Comparison of ENCODE assay signal across 13 mouse cellular contexts in the genomic region with DNA sequence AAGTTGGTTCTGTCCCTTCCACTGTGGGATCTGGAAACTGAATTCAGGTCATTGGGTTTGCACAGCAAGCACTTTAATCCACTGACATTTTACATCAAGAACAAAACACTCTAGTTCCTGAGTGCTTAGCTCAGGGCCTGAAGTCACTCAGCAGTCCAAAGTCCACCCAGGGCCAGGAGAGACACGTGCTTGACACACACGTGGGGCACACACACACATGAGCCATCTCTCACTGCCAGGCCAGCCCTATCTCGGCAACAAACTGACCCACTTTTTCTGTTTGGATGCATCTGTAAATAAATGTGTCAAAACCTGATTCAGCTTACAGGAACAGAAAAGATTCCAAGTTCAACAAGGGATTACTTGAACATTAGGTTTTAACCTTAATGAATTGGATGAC. TPM values are rescaled to one million over a fixed set of nuclear protein-coding genes. Genes with fewer than 3 reads are reported as not detected.
DNase-seq lines count a peak whose midpoint lies in the region; ATAC-seq and TF ChIP-seq lines count a peak whose summit lies in the region.
"Had no signal": no experiment of that assay in that cellular context is flagged by ENCODE, and none has a peak within 500 bp of the region (broad histone marks: within the 10 kb centered on the region; RNA-seq: fewer than 3 reads in every experiment).

No protein-coding gene starts in this region.

- no peak for ATAC-seq in heart, embryonic 11.5 days (replicated peaks; ENCODE audit: insufficient number of reproducible peaks, low FRiP score, low TSS enrichment)
- ATAC-seq in intestine, embryonic 16.5 days, result peak; percentile 72
- no peak for ATAC-seq in forebrain, embryonic 12.5 days (ENCODE audit: low FRiP score)

- peaks cover 39% of the 10 kb centered on the region for H3K4me1 ChIP-seq in heart, embryonic 11.5 days (ENCODE audit: control insufficient read depth, insufficient read depth, low read length)
- H3K4me1 ChIP-seq in intestine, embryonic 16.5 days (ENCODE audit: control insufficient read depth, insufficient read depth, low read length), result peaks cover 29% of the 10 kb centered on the region
- H3K4me1 ChIP-seq in hindbrain, embryonic 10.5 days (replicated peaks), result peaks cover 46% of the 10 kb centered on the region
- peaks cover 39% of the 10 kb centered on the region for H3K4me1 ChIP-seq in forebrain, embryonic 12.5 days

- no peak overlapping the region for H3K4me3 ChIP-seq in heart, embryonic 11.5 days (ENCODE audit: low read depth, low read length)
- no peak overlapping the region for H3K4me3 ChIP-seq in intestine, embryonic 16.5 days (ENCODE audit: low read length)
- H3K4me3 ChIP-seq in myocyte, result no peak overlapping the region
- H3K4me3 ChIP-seq in hindbrain, embryonic 10.5 days, result no peak overlapping the region
- H3K4me3 ChIP-seq in forebrain, embryonic 12.5 days (replicated peaks), result no peak overlapping the region
- H3K4me3 ChIP-seq: layer of hippocampus, adult 2 months had no signal

- H3K4me2 ChIP-seq in heart, embryonic 11.5 days, result no peak overlapping the region
- no peak overlapping the region for H3K4me2 ChIP-seq in intestine, embryonic 16.5 days (ENCODE audit: low read depth, low read length)
- H3K4me2 ChIP-seq in myocyte (ENCODE audit: low read depth), result no peak overlapping the region
- H3K4me2 ChIP-seq in forebrain, embryonic 12.5 days, result no peak overlapping the region

- H3K79me2 ChIP-seq in myocyte (ENCODE audit: control insufficient read depth, insufficient read depth), result peaks cover 95% of the 10 kb centered on the region

- no peaks in the 10 kb centered on the region for H3K9me3 ChIP-seq in heart, embryonic 11.5 days (replicated peaks; ENCODE audit: control insufficient read depth, low read length)
- no peaks in the 10 kb centered on the region for H3K9me3 ChIP-seq in intestine, embryonic 16.5 days (ENCODE audit: control insufficient read depth, low read length)
- no peaks in the 10 kb centered on the region for H3K9me3 ChIP-seq in hindbrain, embryonic 10.5 days
- no peaks in the 10 kb centered on the region for H3K9me3 ChIP-seq in forebrain, embryonic 12.5 days

- peak; percentile 31 for TF ChIP-seq POLR2A in myocyte (IDR thresholded peaks at IDR 0.05; ENCODE audit: insufficient read length, low read depth)

- H3K36me3 ChIP-seq in heart, embryonic 11.5 days (ENCODE audit: control insufficient read depth, insufficient read depth, low read length), result no peaks in the 10 kb centered on the region
- no peaks in the 10 kb centered on the region for H3K36me3 ChIP-seq in intestine, embryonic 16.5 days (ENCODE audit: control insufficient read depth, insufficient read depth, low read length)
- H3K36me3 ChIP-seq in myocyte (ENCODE audit: control insufficient read depth, insufficient read depth), result peaks cover 9% of the 10 kb centered on the region
- no peaks in the 10 kb centered on the region for H3K36me3 ChIP-seq in hindbrain, embryonic 10.5 days
- no peaks in the 10 kb centered on the region for H3K36me3 ChIP-seq in forebrain, embryonic 12.5 days (replicated peaks)

- no peak overlapping the region for H3K27ac ChIP-seq in heart, embryonic 11.5 days (ENCODE audit: low read depth, low read length)
- H3K27ac ChIP-seq in intestine, embryonic 16.5 days (ENCODE audit: low read length), result no peak overlapping the region
- no peak overlapping the region for H3K27ac ChIP-seq in hindbrain, embryonic 10.5 days
- no peak overlapping the region for H3K27ac ChIP-seq in forebrain, embryonic 12.5 days
- H3K27ac ChIP-seq: layer of hippocampus, adult 2 months; liver, embryonic 14.5 days had no signal

- H3ac ChIP-seq in myocyte (ENCODE audit: control insufficient read depth, insufficient read length), result no peak overlapping the region

- no peak overlapping the region for H3K9ac ChIP-seq in heart, embryonic 11.5 days (ENCODE audit: low read depth, low read length)
- H3K9ac ChIP-seq in intestine, embryonic 16.5 days (ENCODE audit: low read depth, low read length), result no peak overlapping the region
- H3K9ac ChIP-seq in forebrain, embryonic 12.5 days, result no peak overlapping the region
- H3K9ac ChIP-seq: liver, embryonic 14.5 days had no signal

- DNase-seq in heart, adult 18-20 months, result peak; percentile 68 to 69
- DNase-seq in adrenal gland, postnatal 25 days, result peak; percentile 63
- DNase-seq in urinary bladder, postnatal 4 days (ENCODE audit: low spot score in 2 of 2), result no peak
- no peak for DNase-seq in hindbrain, embryonic 10.5 days (ENCODE audit: low spot score)
- DNase-seq: right cerebral cortex, postnatal 4 days; thymus, postnatal 14 days had no signal

- no peaks in the 10 kb centered on the region for H3K27me3 ChIP-seq in heart, embryonic 11.5 days (ENCODE audit: control insufficient read depth, insufficient read depth, low read length)
- H3K27me3 ChIP-seq in intestine, embryonic 16.5 days (replicated peaks; ENCODE audit: control insufficient read depth, insufficient read depth, low read length), result no peaks in the 10 kb centered on the region
- no peaks in the 10 kb centered on the region for H3K27me3 ChIP-seq in myocyte (ENCODE audit: control insufficient read depth, insufficient read depth, insufficient read length)
- peaks cover 20% of the 10 kb centered on the region for H3K27me3 ChIP-seq in hindbrain, embryonic 10.5 days (ENCODE audit: insufficient read depth, poor library complexity, severe bottlenecking)
- H3K27me3 ChIP-seq in forebrain, embryonic 12.5 days, result peaks cover 36% of the 10 kb centered on the region
- H3K27me3 ChIP-seq: CH12.LX had no signal

- 57% methylated on average over 3 of the region's 3 CpGs for WGBS in heart, embryonic 11.5 days (ENCODE audit: insufficient replicate concordance)
- WGBS in intestine, embryonic 16.5 days, result 47% methylated on average over 3 of the region's 3 CpGs
- WGBS in hindbrain, embryonic 10.5 days, result 84% methylated on average over 3 of the region's 3 CpGs
- 77% methylated on average over 3 of the region's 3 CpGs for WGBS in forebrain, embryonic 12.5 days

TF ChIP-seq in myocyte, 11 proteins besides CTCF, POLR2A, EP300 and RAD21:
- TF ChIP-seq TCF3 (IDR thresholded peaks at IDR 0.05; ENCODE audit: insufficient read length, low read depth), result no peak
- peak; percentile 47 for TF ChIP-seq POLR2AphosphoS2 (IDR thresholded peaks at IDR 0.05; ENCODE audit: insufficient read length, low read depth)
- TF ChIP-seq USF1 (IDR thresholded peaks at IDR 0.05; ENCODE audit: low read depth), result no peak
- no peak for TF ChIP-seq REST (IDR thresholded peaks at IDR 0.05; ENCODE audit: insufficient read depth, insufficient read length)
- TF ChIP-seq SRF (IDR thresholded peaks at IDR 0.05; ENCODE audit: control insufficient read depth, insufficient read length, low read depth), result no peak
- TF ChIP-seq TCF12 (IDR thresholded peaks at IDR 0.05; ENCODE audit: insufficient read depth, poor library complexity, severe bottlenecking), result no peak

RNA-seq across cellular contexts. Expression of a gene that starts 6.2 kb away (rescaled TPM):
- 10 to 100 TPM; 33.9 to 36.7 TPM for total RNA-seq in heart, adult 18-20 months (2021)
- 35.3 and 42.3 TPM in 2 replicates for polyA plus RNA-seq in heart, embryonic 11.5 days (2014; fragmentation: Nextera tagmentation; extraction: Ambion mirVana)
- 11.6 and 18.4 TPM in 2 replicates for total RNA-seq in adrenal gland, postnatal 25 days (2021)
- polyA plus RNA-seq in intestine, embryonic 16.5 days (2015; fragmentation: Nextera tagmentation; extraction: Ambion mirVana), result 28.4 and 30.0 TPM in 2 replicates
- polyA plus RNA-seq in myocyte (2012; fragmentation: generic; extraction: Trizol), result 60.6 TPM
- 21.9 and 25.9 TPM in 2 replicates for polyA plus RNA-seq in hindbrain, embryonic 10.5 days (2016; fragmentation: Nextera tagmentation; extraction: Ambion mirVana)
- 27.3 and 28.8 TPM in 2 replicates for polyA plus RNA-seq in forebrain, embryonic 12.5 days (2016; fragmentation: Nextera tagmentation; extraction: Ambion mirVana)

RNA-seq across cellular contexts. Expression of a gene that starts 45.2 kb away (rescaled TPM):
- total RNA-seq in heart, adult 18-20 months (2021), result 100 to 1,000 TPM; 163 to 164 TPM
- polyA plus RNA-seq in heart, embryonic 11.5 days (2014; fragmentation: Nextera tagmentation; extraction: Ambion mirVana), result 47.7 and 54.7 TPM in 2 replicates
- 149 and 158 TPM in 2 replicates for total RNA-seq in adrenal gland, postnatal 25 days (2021)
- 45.1 and 49.6 TPM in 2 replicates for polyA plus RNA-seq in intestine, embryonic 16.5 days (2015; fragmentation: Nextera tagmentation; extraction: Ambion mirVana)
- 17.4 TPM for polyA plus RNA-seq in myocyte (2012; fragmentation: generic; extraction: Trizol)
- polyA plus RNA-seq in hindbrain, embryonic 10.5 days (2016; fragmentation: Nextera tagmentation; extraction: Ambion mirVana), result 38.3 and 44.5 TPM in 2 replicates
- 38.9 and 42.7 TPM in 2 replicates for polyA plus RNA-seq in forebrain, embryonic 12.5 days (2016; fragmentation: Nextera tagmentation; extraction: Ambion mirVana)

Comparison
In these comparisons a context has a peak if more than half of its experiments do, and no peak if none do; other contexts are left out.
1. DNase-seq: peak in heart, adult 18-20 months (2 of 2) and adrenal gland, postnatal 25 days (single experiment); none in urinary bladder, postnatal 4 days (0 of 2) and hindbrain, embryonic 10.5 days (single experiment).